Mouse (Mus musculus) olfactory bulb, adult 2 months (tissue): Measurements from ENCODE around the gene Wasf3.

Experiments used
- CTCF ChIP-seq: fragments of 200-500 bp; IDR thresholded peaks from 2 replicates; pipeline ENCODE4 v1.5.1; 2012; ENCODE audit warnings: low read depth, mild to moderate bottlenecking, low read length, moderate library complexity; ENCODE audit not compliant: insufficient read depth
- POLR2A ChIP-seq: fragments of 200-500 bp; IDR thresholded peaks from 2 replicates; pipeline ENCODE4 v1.6.1; 2012; ENCODE audit warnings: mild to moderate bottlenecking, low read depth, low read length, moderate library complexity; ENCODE audit not compliant: insufficient read depth

GRCm38 (mm10) chr5:146402311-146402710 lies 17.5 kb downstream of the Wasf3 start:
- TF ChIP-seq CTCF (no peak), POLR2A (no peak)
